Mouse (Mus musculus): ENCODE results near the gene Arhgap25. TPM values are rescaled to one million over a fixed set of nuclear protein-coding genes. Genes with fewer than 3 reads are reported as not detected.
A peak's percentile ranks its signal among the peaks of the same experiment; 100 is the strongest.

The Arhgap25 gene
- polyA plus RNA-seq, 1 experiment from 2014 or later: 4.9 TPM

- DNase-seq (ENCODE audit: low spot score) (peak; percentile 77), ATAC-seq (ENCODE audit: low read depth) (0 out of 2 replicates have a peak, but pooled peaks have one; percentile 30)
- Histone ChIP-seq H3K27ac (replicated peaks; ENCODE audit: low read depth, low read length) (no peak overlapping the region), H3K4me3 (ENCODE audit: low read depth, low read length) (no peak overlapping the region), H3K9me3 (ENCODE audit: control insufficient read depth, low read length) (no peaks in the 10 kb centered on the region), H3K9ac (ENCODE audit: low read depth, low read length) (no peak overlapping the region), H3K36me3 (ENCODE audit: control insufficient read depth, insufficient read depth, low read length) (no peaks in the 10 kb centered on the region), H3K4me2 (ENCODE audit: low read depth, low read length) (peak overlapping the region; percentile 42), H3K4me1 (ENCODE audit: control insufficient read depth, insufficient read depth, low read length) (no peaks in the 10 kb centered on the region), H3K27me3 (replicated peaks; ENCODE audit: control insufficient read depth, insufficient read depth, low read length) (no peaks in the 10 kb centered on the region)
- 9% methylated on average over 12 of the region's 12 CpGs for WGBS
These were observed 66.8 kb downstream of the Arhgap25 start for GRCm38 (mm10) chr6:87466221-87466620.

GRCm38 (mm10) chr6:87455507-87455906 is 77.6 kb downstream of the Arhgap25 start:
- Histone ChIP-seq H3K36me3 (ENCODE audit: control insufficient read depth, insufficient read depth, low read length) (no peaks in the 10 kb centered on the region), H3K4me1 (ENCODE audit: control insufficient read depth, insufficient read depth, low read length) (no peaks in the 10 kb centered on the region), H3K4me3 (ENCODE audit: low read depth, low read length) (no peak overlapping the region), H3K9ac (ENCODE audit: low read depth, low read length) (no peak overlapping the region), H3K27me3 (replicated peaks; ENCODE audit: control insufficient read depth, insufficient read depth, low read length) (no peaks in the 10 kb centered on the region), H3K4me2 (ENCODE audit: low read depth, low read length) (no peak overlapping the region), H3K27ac (replicated peaks; ENCODE audit: low read depth, low read length) (no peak overlapping the region), H3K9me3 (ENCODE audit: control insufficient read depth, low read length) (no peaks in the 10 kb centered on the region)
- no peak for ATAC-seq (ENCODE audit: low read depth)
- DNase-seq (ENCODE audit: low spot score): no peak
- WGBS: 76% methylated on average over 6 of the region's 6 CpGs

GRCm38 (mm10) chr6:87451771-87452170 is 81.3 kb downstream of the Arhgap25 start:
- Histone ChIP-seq H3K4me3 (ENCODE audit: low read depth, low read length) (no peak overlapping the region), H3K9ac (ENCODE audit: low read depth, low read length) (no peak overlapping the region), H3K27me3 (replicated peaks; ENCODE audit: control insufficient read depth, insufficient read depth, low read length) (no peaks in the 10 kb centered on the region), H3K4me1 (ENCODE audit: control insufficient read depth, insufficient read depth, low read length) (no peaks in the 10 kb centered on the region), H3K9me3 (ENCODE audit: control insufficient read depth, low read length) (no peaks in the 10 kb centered on the region), H3K4me2 (ENCODE audit: low read depth, low read length) (no peak overlapping the region), H3K27ac (replicated peaks; ENCODE audit: low read depth, low read length) (no peak overlapping the region), H3K36me3 (ENCODE audit: control insufficient read depth, insufficient read depth, low read length) (no peaks in the 10 kb centered on the region)
- WGBS: 60% methylated on average over 3 of the region's 3 CpGs
- DNase-seq (ENCODE audit: low spot score) (no peak), ATAC-seq (ENCODE audit: low read depth) (no peak)

- 58% methylated on average over 3 of the region's 3 CpGs for WGBS
- Histone ChIP-seq H3K9me3 (ENCODE audit: control insufficient read depth, low read length) (no peaks in the 10 kb centered on the region), H3K4me2 (ENCODE audit: low read depth, low read length) (no peak overlapping the region), H3K9ac (ENCODE audit: low read depth, low read length) (no peak overlapping the region), H3K4me3 (ENCODE audit: low read depth, low read length) (no peak overlapping the region), H3K27ac (replicated peaks; ENCODE audit: low read depth, low read length) (no peak overlapping the region), H3K27me3 (replicated peaks; ENCODE audit: control insufficient read depth, insufficient read depth, low read length) (no peaks in the 10 kb centered on the region), H3K4me1 (ENCODE audit: control insufficient read depth, insufficient read depth, low read length) (no peaks in the 10 kb centered on the region), H3K36me3 (ENCODE audit: control insufficient read depth, insufficient read depth, low read length) (no peaks in the 10 kb centered on the region)
- ATAC-seq (ENCODE audit: low read depth): no peak
- no peak for DNase-seq (ENCODE audit: low spot score)
These were observed 82.0 kb downstream of the Arhgap25 start for GRCm38 (mm10) chr6:87451016-87451415.

GRCm38 (mm10) chr6:87449534-87449933 is 83.5 kb downstream of the Arhgap25 start:
- WGBS: 74% methylated on average over 3 of the region's 3 CpGs
- H3K4me3 ChIP-seq (ENCODE audit: low read depth, low read length): no peak overlapping the region
- H3K4me2 ChIP-seq (ENCODE audit: low read depth, low read length): no peak overlapping the region
- H3K4me1 ChIP-seq (ENCODE audit: control insufficient read depth, insufficient read depth, low read length): no peaks in the 10 kb centered on the region
- no peaks in the 10 kb centered on the region for H3K36me3 ChIP-seq (ENCODE audit: control insufficient read depth, insufficient read depth, low read length)
- H3K9me3 ChIP-seq (ENCODE audit: control insufficient read depth, low read length): no peaks in the 10 kb centered on the region
- ATAC-seq (ENCODE audit: low read depth) (no peak), DNase-seq (ENCODE audit: low spot score) (no peak)
- no peak overlapping the region for H3K27ac ChIP-seq (replicated peaks; ENCODE audit: low read depth, low read length)
- no peaks in the 10 kb centered on the region for H3K27me3 ChIP-seq (replicated peaks; ENCODE audit: control insufficient read depth, insufficient read depth, low read length)
- no peak overlapping the region for H3K9ac ChIP-seq (ENCODE audit: low read depth, low read length)

- H3K27me3 ChIP-seq (replicated peaks; ENCODE audit: control insufficient read depth, insufficient read depth, low read length): no peaks in the 10 kb centered on the region
- H3K4me1 ChIP-seq (ENCODE audit: control insufficient read depth, insufficient read depth, low read length): no peaks in the 10 kb centered on the region
- DNase-seq (ENCODE audit: low spot score): no peak
- no peak overlapping the region for H3K27ac ChIP-seq (replicated peaks; ENCODE audit: low read depth, low read length)
- no peak overlapping the region for H3K9ac ChIP-seq (ENCODE audit: low read depth, low read length)
- H3K4me2 ChIP-seq (ENCODE audit: low read depth, low read length): no peak overlapping the region
- H3K36me3 ChIP-seq (ENCODE audit: control insufficient read depth, insufficient read depth, low read length): no peaks in the 10 kb centered on the region
- ATAC-seq (ENCODE audit: low read depth): no peak
- no peak overlapping the region for H3K4me3 ChIP-seq (ENCODE audit: low read depth, low read length)
- H3K9me3 ChIP-seq (ENCODE audit: control insufficient read depth, low read length): no peaks in the 10 kb centered on the region
- 90% methylated on average over 4 of the region's 4 CpGs for WGBS
These were observed 85.8 kb downstream of the Arhgap25 start for GRCm38 (mm10) chr6:87447217-87447616.

- Histone ChIP-seq H3K9me3 (ENCODE audit: control insufficient read depth, low read length) (no peaks in the 10 kb centered on the region), H3K27me3 (replicated peaks; ENCODE audit: control insufficient read depth, insufficient read depth, low read length) (no peaks in the 10 kb centered on the region), H3K36me3 (ENCODE audit: control insufficient read depth, insufficient read depth, low read length) (no peaks in the 10 kb centered on the region), H3K4me2 (ENCODE audit: low read depth, low read length) (no peak overlapping the region), H3K4me3 (ENCODE audit: low read depth, low read length) (no peak overlapping the region), H3K27ac (replicated peaks; ENCODE audit: low read depth, low read length) (no peak overlapping the region), H3K4me1 (ENCODE audit: control insufficient read depth, insufficient read depth, low read length) (no peaks in the 10 kb centered on the region), H3K9ac (ENCODE audit: low read depth, low read length) (no peak overlapping the region)
- no peak for DNase-seq (ENCODE audit: low spot score)
- WGBS: 75% methylated on average over 7 of the region's 7 CpGs
- ATAC-seq (ENCODE audit: low read depth): no peak
These were observed 87.8 kb downstream of the Arhgap25 start for GRCm38 (mm10) chr6:87445222-87445621.

GRCm38 (mm10) chr6:87443253-87443652 is 89.8 kb downstream of the Arhgap25 start:
- Histone ChIP-seq H3K4me1 (ENCODE audit: control insufficient read depth, insufficient read depth, low read length) (no peaks in the 10 kb centered on the region), H3K36me3 (ENCODE audit: control insufficient read depth, insufficient read depth, low read length) (no peaks in the 10 kb centered on the region), H3K9ac (ENCODE audit: low read depth, low read length) (no peak overlapping the region), H3K4me3 (ENCODE audit: low read depth, low read length) (no peak overlapping the region), H3K27ac (replicated peaks; ENCODE audit: low read depth, low read length) (no peak overlapping the region), H3K27me3 (replicated peaks; ENCODE audit: control insufficient read depth, insufficient read depth, low read length) (no peaks in the 10 kb centered on the region), H3K4me2 (ENCODE audit: low read depth, low read length) (no peak overlapping the region), H3K9me3 (ENCODE audit: control insufficient read depth, low read length) (no peaks in the 10 kb centered on the region)
- 84% methylated on average over 11 of the region's 11 CpGs for WGBS
- DNase-seq (ENCODE audit: low spot score) (no peak), ATAC-seq (ENCODE audit: low read depth) (no peak)

- H3K27me3 ChIP-seq (replicated peaks; ENCODE audit: control insufficient read depth, insufficient read depth, low read length): no peaks in the 10 kb centered on the region
- WGBS: 79% methylated on average over 8 of the region's 8 CpGs
- no peaks in the 10 kb centered on the region for H3K36me3 ChIP-seq (ENCODE audit: control insufficient read depth, insufficient read depth, low read length)
- no peak overlapping the region for H3K4me2 ChIP-seq (ENCODE audit: low read depth, low read length)
- H3K9ac ChIP-seq (ENCODE audit: low read depth, low read length): no peak overlapping the region
- DNase-seq (ENCODE audit: low spot score): no peak
- H3K4me1 ChIP-seq (ENCODE audit: control insufficient read depth, insufficient read depth, low read length): no peaks in the 10 kb centered on the region
- no peak overlapping the region for H3K4me3 ChIP-seq (ENCODE audit: low read depth, low read length)
- no peak for ATAC-seq (ENCODE audit: low read depth)
- no peak overlapping the region for H3K27ac ChIP-seq (replicated peaks; ENCODE audit: low read depth, low read length)
- no peaks in the 10 kb centered on the region for H3K9me3 ChIP-seq (ENCODE audit: control insufficient read depth, low read length)
These were observed 96.3 kb downstream of the Arhgap25 start for GRCm38 (mm10) chr6:87436745-87437144.
